Mouse (Mus musculus) bone marrow, adult 2 months (tissue): Measurements from ENCODE around the gene Dbndd1.

Source experiments
- CTCF ChIP-seq: fragments of 200-500 bp; IDR thresholded peaks from 2 replicates; pipeline ENCODE4 v1.5.1; 2011; ENCODE audit warnings: low read length, control low read depth; ENCODE audit not compliant: control insufficient read depth, insufficient read depth
- POLR2A ChIP-seq: fragments of 200-500 bp; IDR thresholded peaks from 2 replicates; pipeline ENCODE4 v1.6.1; 2011; ENCODE audit warnings: low read depth, mild to moderate bottlenecking, control low read depth, low read length, borderline replicate concordance; ENCODE audit not compliant: control insufficient read depth

DNA sequence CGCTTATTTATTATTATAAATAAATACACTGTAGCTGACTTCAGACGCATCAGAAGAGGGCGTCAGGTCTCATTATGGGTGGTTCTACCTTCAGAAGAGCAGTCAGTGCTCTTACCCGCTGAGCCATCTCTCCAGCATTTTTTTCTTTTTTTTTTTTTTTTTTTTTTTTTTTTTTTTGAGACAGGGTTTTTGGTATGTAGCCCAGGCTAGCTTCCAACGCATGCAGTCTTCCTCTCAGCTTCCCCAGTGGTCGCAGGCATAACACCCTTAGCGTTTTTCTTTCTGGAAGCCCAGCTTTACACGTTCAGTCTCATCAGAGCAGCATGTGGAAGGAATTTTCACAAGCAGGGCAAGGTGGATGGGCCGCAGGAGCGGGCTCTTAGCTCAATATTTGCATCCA, 2.9 kb upstream of the Dbndd1 start:
- no peak for TF ChIP-seq POLR2A
- no peak for TF ChIP-seq CTCF
